Mouse (Mus musculus): ENCODE results near the gene 1700067K01Rik. TPM values are rescaled to one million over a fixed set of nuclear protein-coding genes. Genes with fewer than 3 reads are reported as not detected.
A peak's percentile ranks its signal among the peaks of the same experiment; 100 is the strongest.
"Not testable (repeated sequence)": the region's sequence is repeated elsewhere in the genome, so short reads cannot be mapped to it uniquely, and the experiment has no call there.

Gene 1700067K01Rik
- total RNA-seq, 2 experiments from 2014 or later: not detected

DNA sequence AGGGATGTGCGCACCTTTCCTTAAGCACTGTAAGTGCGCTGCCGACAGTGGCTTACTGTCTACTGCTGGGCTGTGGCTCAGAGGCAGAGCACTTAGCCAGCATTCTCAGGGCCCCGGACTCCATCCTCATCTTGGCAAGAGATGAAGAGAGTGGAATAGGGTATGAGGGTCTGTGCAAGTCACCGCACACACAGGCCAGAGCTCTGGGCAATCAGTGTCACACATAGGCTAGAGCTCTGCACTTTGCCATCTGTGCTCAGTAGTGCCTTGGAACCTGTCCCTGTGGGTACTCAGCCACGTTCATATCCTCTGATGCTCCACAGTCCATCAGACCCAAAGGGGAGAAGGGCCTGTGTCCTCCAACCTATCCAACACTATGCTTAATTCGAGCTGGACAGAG is 19.8 kb upstream of the 1700067K01Rik start:
- no peak for DNase-seq
- intact Hi-C loops (cut with DNase I; ENCODE audit: low total_unique reads): no loop called here

GRCm38 (mm10) chr8:83982449-83982848 is 18.9 kb upstream of the 1700067K01Rik start:
- DNase-seq: no peak
- intact Hi-C loops (cut with DNase I; ENCODE audit: low total_unique reads): no loop called here

DNA sequence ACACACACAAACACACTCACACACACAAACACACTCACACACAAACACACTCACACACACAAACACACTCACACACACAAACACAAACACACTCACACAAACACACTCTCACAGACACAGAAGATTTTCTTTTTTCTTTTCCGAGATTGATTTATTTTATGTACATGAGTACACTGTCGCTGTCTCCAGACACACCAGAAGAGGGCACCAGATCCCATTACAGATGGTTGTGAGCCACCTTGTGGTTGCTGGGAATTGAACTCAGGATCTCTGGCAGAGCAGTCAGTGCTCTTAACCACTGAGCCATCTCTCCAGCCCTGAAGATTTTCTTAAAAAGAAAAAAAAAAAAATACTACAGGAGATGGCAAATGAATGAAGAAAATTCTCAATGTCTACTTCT is 18.1 kb upstream of the 1700067K01Rik start:
- DNase-seq; intact Hi-C loops (cut with DNase I; ENCODE audit: low total_unique reads): not testable (repeated sequence)

- DNase-seq: no peak
- intact Hi-C loops (cut with DNase I; ENCODE audit: low total_unique reads): no loop called here
These were observed 12.1 kb upstream of the 1700067K01Rik start for GRCm38 (mm10) chr8:83989243-83989642.

- intact Hi-C loops (cut with DNase I; ENCODE audit: low total_unique reads): no loop called here
- DNase-seq: no peak
These were observed 11.1 kb upstream of the 1700067K01Rik start for GRCm38 (mm10) chr8:83990170-83990569.

DNA sequence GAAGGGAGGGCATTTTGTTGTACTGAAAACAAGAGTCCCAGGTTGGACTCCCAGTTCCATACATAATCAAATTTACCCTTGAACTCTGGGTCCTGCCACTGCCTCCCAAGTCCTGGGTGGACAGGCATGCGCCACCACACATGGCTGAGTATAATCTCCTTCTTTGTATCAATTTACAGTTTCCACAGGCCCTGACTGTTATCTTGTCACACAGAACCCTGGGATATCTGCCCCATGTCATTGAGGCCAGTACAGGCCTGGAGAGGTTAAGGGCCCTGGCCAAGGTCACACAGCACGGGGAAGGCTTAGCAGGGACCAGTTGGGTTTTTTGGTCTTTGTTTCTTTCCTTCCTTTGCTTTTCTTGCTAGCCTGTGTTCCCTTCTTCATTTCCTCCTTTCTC is 8.8 kb upstream of the 1700067K01Rik start:
- intact Hi-C loops (cut with DNase I; ENCODE audit: low total_unique reads): no loop called here

GRCm38 (mm10) chr8:83994030-83994429 is 7.3 kb upstream of the 1700067K01Rik start:
- DNase-seq: no peak
- intact Hi-C loops (cut with DNase I; ENCODE audit: low total_unique reads): no loop called here

More for the DNA sequence above, 8.8 kb upstream of the 1700067K01Rik start:
- DNase-seq: no peak

DNA sequence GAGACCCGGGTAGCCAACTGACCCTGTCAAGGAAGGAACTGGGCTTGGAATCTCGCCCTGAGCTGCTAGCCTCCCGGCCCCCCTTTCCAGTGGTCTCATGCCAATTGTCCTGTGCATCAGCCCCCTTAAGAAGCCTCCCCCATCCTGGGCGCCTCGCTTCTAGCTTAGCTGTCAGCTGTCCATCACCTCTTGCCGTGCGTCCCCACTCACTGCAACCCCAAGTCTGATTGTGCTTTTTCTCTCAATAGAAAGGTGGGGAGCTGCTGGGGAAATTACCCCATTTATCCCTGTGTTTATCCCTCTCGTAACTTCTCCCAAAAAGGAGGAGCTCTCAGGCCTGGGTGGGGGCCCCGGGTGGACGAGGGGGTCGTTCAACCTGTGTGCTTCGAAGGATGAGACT is 5.3 kb upstream of the 1700067K01Rik start:
- intact Hi-C loops (cut with DNase I; ENCODE audit: low total_unique reads): no loop called here
- DNase-seq: no peak

GRCm38 (mm10) chr8:83996567-83997505 is 4.5 kb upstream of the 1700067K01Rik start:
- intact Hi-C loops (cut with DNase I; ENCODE audit: low total_unique reads): no loop called here
- peak; percentile 94 for DNase-seq

- intact Hi-C loops (cut with DNase I; ENCODE audit: low total_unique reads): no loop called here
- DNase-seq: peak; percentile 64
These were observed 3.7 kb upstream of the 1700067K01Rik start, which contains the start of gene Samd1 for GRCm38 (mm10) chr8:83997511-83998141. TSS of gene Samd1 (plus strand) at chr8:83997672.

- intact Hi-C loops (cut with DNase I; ENCODE audit: low total_unique reads): no loop called here
- DNase-seq: peak; percentile 60
These were observed 2.9 kb upstream of the 1700067K01Rik start for GRCm38 (mm10) chr8:83998231-83999056.

DNA sequence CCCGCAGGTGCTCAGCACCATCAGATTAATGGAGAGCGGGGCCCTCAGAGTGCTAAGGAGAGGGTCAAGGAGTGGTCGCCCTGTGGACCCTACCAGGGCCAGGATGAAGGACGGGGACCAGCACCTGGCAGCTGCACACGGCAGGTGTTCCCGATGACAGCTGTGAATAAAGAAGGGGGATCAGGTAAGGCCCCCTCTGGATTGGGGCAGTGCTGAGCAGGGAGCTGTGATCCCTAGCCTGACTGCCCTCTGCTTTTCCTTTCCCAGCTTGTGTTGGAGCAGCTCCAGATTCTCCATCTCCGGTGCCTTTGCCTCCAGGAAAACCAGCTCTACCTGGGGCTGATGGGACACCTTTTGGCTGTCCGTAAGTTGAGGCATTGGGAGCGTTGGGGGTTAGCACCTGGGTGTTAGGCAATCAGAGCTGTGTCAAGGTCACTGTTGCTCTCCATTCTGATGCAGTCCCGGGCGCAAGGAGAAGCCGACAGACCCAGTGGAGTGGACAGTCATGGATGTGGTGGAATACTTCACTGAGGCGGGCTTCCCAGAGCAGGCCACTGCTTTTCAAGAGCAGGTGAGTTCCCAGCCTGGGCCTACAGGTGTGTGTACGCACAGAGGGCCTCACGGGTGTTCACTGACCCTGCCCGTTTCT is 2.1 kb upstream of the 1700067K01Rik start:
- intact Hi-C loops (cut with DNase I; ENCODE audit: low total_unique reads): no loop called here
- no peak for DNase-seq

DNA sequence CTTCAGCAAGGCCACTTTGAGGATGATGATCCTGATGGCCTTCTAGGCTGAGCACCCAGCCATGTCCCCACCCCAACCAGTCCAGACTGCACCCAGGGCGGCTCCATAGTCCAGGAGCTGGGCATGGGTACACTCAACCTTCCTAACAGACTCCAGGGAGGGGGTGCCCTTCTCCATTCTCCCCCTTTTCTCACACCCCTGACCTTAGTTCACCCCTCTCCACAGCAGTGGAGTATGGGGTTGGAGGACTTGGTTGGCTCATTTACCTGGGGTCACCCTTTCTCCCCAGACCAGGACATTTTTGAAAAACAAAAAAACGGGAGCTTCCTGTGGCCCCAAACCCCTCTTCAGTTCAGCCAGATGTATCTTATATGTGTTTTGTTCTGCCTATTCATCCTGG is 1.5 kb upstream of the 1700067K01Rik start:
- no peak for DNase-seq
- intact Hi-C loops (cut with DNase I; ENCODE audit: low total_unique reads): no loop called here

DNA sequence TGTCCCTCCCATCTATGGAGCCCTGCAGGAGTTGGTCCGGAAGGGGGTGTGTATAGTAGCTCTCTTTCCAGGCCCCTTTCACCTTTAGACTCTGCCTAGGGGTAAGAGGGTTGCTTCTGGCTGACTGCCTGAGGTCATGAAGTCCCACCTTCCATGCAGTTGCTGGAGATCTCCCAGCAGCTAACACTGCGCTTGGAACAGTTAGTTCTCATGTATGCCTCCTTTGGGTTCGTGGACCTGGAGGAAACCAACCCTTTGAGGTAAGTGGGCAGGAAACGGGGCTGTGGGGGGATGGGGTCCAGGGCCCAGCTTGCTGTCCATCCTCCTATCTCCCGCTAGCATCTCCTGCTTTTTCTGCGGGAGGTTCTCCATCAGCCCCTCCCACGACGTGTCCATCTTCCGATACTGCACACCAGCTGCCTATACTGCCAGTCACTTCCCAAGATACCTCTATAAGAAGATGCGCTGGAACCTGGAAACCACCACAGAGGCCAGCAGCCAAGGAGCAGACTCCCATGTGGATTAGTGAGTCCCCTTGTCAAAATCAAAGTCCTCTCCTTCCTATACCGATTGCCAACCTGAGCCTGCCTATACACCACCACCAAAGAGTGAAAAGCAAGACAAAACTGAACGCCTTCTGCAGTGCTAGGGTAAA is 1.8 kb downstream of the 1700067K01Rik start:
- intact Hi-C loops (cut with DNase I; ENCODE audit: low total_unique reads): no loop called here
- no peak for DNase-seq

GRCm38 (mm10) chr8:84003612-84004246 is 2.4 kb downstream of the 1700067K01Rik start:
- intact Hi-C loops (cut with DNase I; ENCODE audit: low total_unique reads): no loop called here
- no peak for DNase-seq

GRCm38 (mm10) chr8:84004533-84005201 is 3.4 kb downstream of the 1700067K01Rik start:
- intact Hi-C loops (cut with DNase I; ENCODE audit: low total_unique reads): no loop called here
- peak; percentile 95 for DNase-seq

GRCm38 (mm10) chr8:84005502-84005901 is 4.2 kb downstream of the 1700067K01Rik start:
- DNase-seq; intact Hi-C loops (cut with DNase I; ENCODE audit: low total_unique reads): not testable (repeated sequence)

DNA sequence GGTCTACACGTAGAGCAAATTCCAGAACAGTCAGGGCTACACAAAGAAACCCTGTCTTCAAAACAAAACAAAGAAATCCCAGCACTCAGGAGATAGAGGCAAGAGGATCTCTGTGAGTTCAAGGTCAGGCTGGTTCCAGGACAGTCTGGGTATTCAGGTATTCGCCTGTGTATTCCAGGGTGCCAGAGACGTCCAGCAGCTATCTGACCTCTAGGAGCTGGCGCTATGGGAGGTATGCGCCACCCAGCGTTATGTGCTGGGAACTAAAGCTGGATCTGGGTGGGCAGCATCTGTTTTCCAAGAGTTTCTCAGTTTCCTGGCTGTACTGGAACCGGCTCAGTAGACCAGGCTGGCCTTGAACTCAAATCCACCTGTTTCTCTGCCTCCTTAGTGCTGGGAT is 7.1 kb downstream of the 1700067K01Rik start:
- intact Hi-C loops (cut with DNase I; ENCODE audit: low total_unique reads): no loop called here
- no peak for DNase-seq

All from gastrocnemius, postnatal 14 days (tissue).